Mouse (Mus musculus): Measurements from ENCODE around the gene Nicn1. TPM values are rescaled to one million over a fixed set of nuclear protein-coding genes. Genes with fewer than 3 reads are reported as not detected.

The Nicn1 gene
- total RNA-seq, 1 experiment from 2014 or later, result 16.9 TPM

- DNase-seq, result no peak
Measured at GRCm38 (mm10) chr9:108337848-108338550, 47.8 kb downstream of the Nicn1 start.

GRCm38 (mm10) chr9:108338551-108338885 lies 48.3 kb downstream of the Nicn1 start:
- no peak for DNase-seq

GRCm38 (mm10) chr9:108338886-108339781 lies 48.9 kb downstream of the Nicn1 start, which contains the start of gene Gpx1:
Gpx1 (plus strand) TSS chr9:108338903.
- peak; percentile 94 for DNase-seq

- peak; percentile 62 for DNase-seq
Measured at GRCm38 (mm10) chr9:108339886-108340257, 49.6 kb downstream of the Nicn1 start.

GRCm38 (mm10) chr9:108340258-108341138 lies 50.3 kb downstream of the Nicn1 start:
- DNase-seq, result peak; percentile 53

GRCm38 (mm10) chr9:108341139-108341475 lies 50.9 kb downstream of the Nicn1 start:
- no peak for DNase-seq

GRCm38 (mm10) chr9:108341801-108342200 lies 51.6 kb downstream of the Nicn1 start:
- DNase-seq, result peak; percentile 34

- no peak for DNase-seq
Measured at GRCm38 (mm10) chr9:108342301-108342831, 52.1 kb downstream of the Nicn1 start.

- no peak for DNase-seq
Measured at GRCm38 (mm10) chr9:108343331-108343730, 53.1 kb downstream of the Nicn1 start.

- DNase-seq, result no peak
Measured at GRCm38 (mm10) chr9:108343835-108344234, 53.6 kb downstream of the Nicn1 start.

- DNase-seq, result no peak
Measured at GRCm38 (mm10) chr9:108344471-108344870, 54.2 kb downstream of the Nicn1 start.

Other genes starting within 250 kb of the Nicn1 start
- gene Gmppb, start 241.2 kb upstream of the Nicn1 start, total RNA-seq (2021), result 20.2 and 20.9 TPM in 2 replicates
- gene Amigo3, start 237.3 kb upstream of the Nicn1 start, total RNA-seq (2021), result 4.1 and 4.4 TPM in 2 replicates
- gene Mst1, start 210.0 kb upstream of the Nicn1 start, total RNA-seq (2021), result 1.4 and 20.2 TPM in 2 replicates
- 54.2 and 66.6 TPM in 2 replicates for gene Rnf123, start 207.1 kb upstream of the Nicn1 start, total RNA-seq (2021)
- 76.2 and 76.5 TPM in 2 replicates for gene Apeh, start 195.8 kb upstream of the Nicn1 start, total RNA-seq (2021)
- 2.9 TPM in 2 replicates for gene Bsn, start 100.0 kb upstream of the Nicn1 start, total RNA-seq (2021)
- gene Dag1, start 26.5 kb upstream of the Nicn1 start, total RNA-seq (2021), result 156 and 176 TPM in 2 replicates
- gene Amt, start 6.4 kb downstream of the Nicn1 start, total RNA-seq (2021), result 6.8 and 13.2 TPM in 2 replicates
- 359 and 362 TPM in 2 replicates for gene Rhoa, start 15.7 kb downstream of the Nicn1 start, total RNA-seq (2021)
- 30.4 and 34.1 TPM in 2 replicates for gene Tcta, start 15.7 kb downstream of the Nicn1 start, total RNA-seq (2021)
- 551 and 754 TPM in 2 replicates for gene Gpx1, start 48.5 kb downstream of the Nicn1 start, total RNA-seq (2021)
- 101 and 117 TPM in 2 replicates for gene Usp4, start 57.4 kb downstream of the Nicn1 start, total RNA-seq (2021)
- 0.74 and 1.4 TPM in 2 replicates for gene 1700102P08Rik, start 102.4 kb downstream of the Nicn1 start, total RNA-seq (2021)
- gene Ccdc36, start 138.1 kb downstream of the Nicn1 start, total RNA-seq (2021), result not detected in 2 replicates
- not detected in 2 replicates for gene BC048562, start 146.1 kb downstream of the Nicn1 start, total RNA-seq (2021)
- 35.1 and 36.4 TPM in 2 replicates for gene Ccdc71, start 170.1 kb downstream of the Nicn1 start, total RNA-seq (2021)
- gene Klhdc8b, start 171.2 kb downstream of the Nicn1 start, total RNA-seq (2021), result 29.7 and 30.9 TPM in 2 replicates
- gene Lamb2, start 189.3 kb downstream of the Nicn1 start, total RNA-seq (2021), result 121 and 124 TPM in 2 replicates
- 163 and 175 TPM in 2 replicates for gene Usp19, start 200.2 kb downstream of the Nicn1 start, total RNA-seq (2021)
- gene Qars, start 217.3 kb downstream of the Nicn1 start, total RNA-seq (2021), result 179 and 190 TPM in 2 replicates
- gene Qrich1, start 226.4 kb downstream of the Nicn1 start, total RNA-seq (2021), result 114 and 125 TPM in 2 replicates

Measured in adrenal gland, postnatal 14 days (tissue).